Mouse (Mus musculus): Measurements from ENCODE around the gene Fos.

GRCm38 (mm10) chr12:85475920-85476828 is 2.5 kb downstream of the Fos start:
- no peak for TF ChIP-seq CTCF (IDR thresholded peaks at IDR 0.05; ENCODE audit: low read depth, low read length)
- no peak for TF ChIP-seq GATA1 (IDR thresholded peaks at IDR 0.05; ENCODE audit: borderline replicate concordance, low read length)
- TF ChIP-seq TAL1 (conservative IDR thresholded peaks at IDR 0.05; ENCODE audit: low read depth, low read length) = no peak
- TF ChIP-seq POLR2AphosphoS5 (IDR thresholded peaks at IDR 0.05; ENCODE audit: insufficient replicate concordance, low read depth, low read length) = no peak
- no peak for TF ChIP-seq GATA2 (IDR thresholded peaks at IDR 0.05; ENCODE audit: borderline replicate concordance, low read depth, low read length)
